Mouse (Mus musculus): ENCODE results near the gene Rnf166.

Rnf166 gene

GRCm38 (mm10) chr8:122469407-122469806 lies 6.5 kb downstream of the Rnf166 start:
- no peak for DNase-seq (ENCODE audit: low spot score in 2 of 2)

- no peak for DNase-seq (ENCODE audit: low spot score in 2 of 2)
These were observed 8.0 kb downstream of the Rnf166 start for GRCm38 (mm10) chr8:122467816-122468215.

GRCm38 (mm10) chr8:122464985-122465384 lies 10.9 kb downstream of the Rnf166 start:
- DNase-seq (ENCODE audit: low spot score in 2 of 2): no peak

- DNase-seq (ENCODE audit: low spot score in 2 of 2): no peak
These were observed 11.9 kb downstream of the Rnf166 start for GRCm38 (mm10) chr8:122463651-122464640.

GRCm38 (mm10) chr8:122462510-122462909 lies 13.4 kb downstream of the Rnf166 start:
- no peak for DNase-seq (ENCODE audit: low spot score in 2 of 2)

GRCm38 (mm10) chr8:122461473-122462148 lies 14.3 kb downstream of the Rnf166 start:
- DNase-seq (ENCODE audit: low spot score in 2 of 2): peak; percentile 81 to 86

- DNase-seq (ENCODE audit: low spot score in 2 of 2): no peak
These were observed 15.1 kb downstream of the Rnf166 start, which contains the start of gene Snai3 for GRCm38 (mm10) chr8:122460524-122461472. TSS of gene Snai3 (minus strand) at chr8:122460733.

GRCm38 (mm10) chr8:122459990-122460389 lies 15.9 kb downstream of the Rnf166 start:
- DNase-seq (ENCODE audit: low spot score in 2 of 2): no peak

- no peak for DNase-seq (ENCODE audit: low spot score in 2 of 2)
These were observed 16.5 kb downstream of the Rnf166 start for GRCm38 (mm10) chr8:122459218-122459900.

- no peak for DNase-seq (ENCODE audit: low spot score in 2 of 2)
These were observed 18.7 kb downstream of the Rnf166 start for GRCm38 (mm10) chr8:122457171-122457570.

GRCm38 (mm10) chr8:122454409-122454808 lies 21.5 kb downstream of the Rnf166 start:
- no peak for DNase-seq (ENCODE audit: low spot score in 2 of 2)

GRCm38 (mm10) chr8:122452154-122452553 lies 23.7 kb downstream of the Rnf166 start:
- DNase-seq (ENCODE audit: low spot score in 2 of 2): no peak

GRCm38 (mm10) chr8:122451161-122451703 lies 24.6 kb downstream of the Rnf166 start:
- no peak for DNase-seq (ENCODE audit: low spot score in 2 of 2)

- DNase-seq (ENCODE audit: low spot score in 2 of 2): no peak
These were observed 30.7 kb downstream of the Rnf166 start for GRCm38 (mm10) chr8:122445203-122445602.

GRCm38 (mm10) chr8:122444058-122444748 lies 31.7 kb downstream of the Rnf166 start:
- peak; percentile 79 to 86 for DNase-seq (ENCODE audit: low spot score in 2 of 2)

GRCm38 (mm10) chr8:122443262-122444006 lies 32.4 kb downstream of the Rnf166 start, which contains the start of gene Mvd:
TSS of gene Mvd (minus strand) at chr8:122443422.
- peak; percentile 99 for DNase-seq (ENCODE audit: low spot score in 2 of 2)

- DNase-seq (ENCODE audit: low spot score in 2 of 2): no peak
These were observed 33.1 kb downstream of the Rnf166 start for GRCm38 (mm10) chr8:122442781-122443180.

- no peak for DNase-seq (ENCODE audit: low spot score in 2 of 2)
These were observed 33.5 kb downstream of the Rnf166 start for GRCm38 (mm10) chr8:122442356-122442755.

- no peak for DNase-seq (ENCODE audit: low spot score in 2 of 2)
These were observed 34.5 kb downstream of the Rnf166 start for GRCm38 (mm10) chr8:122441326-122441725.
